Mouse (Mus musculus): ENCODE measurements around the gene Cldn10.

GRCm38 (mm10) chr14:118781601-118782000, 6.1 kb upstream of the Cldn10 start:
- no peak for TF ChIP-seq CTCF (conservative IDR thresholded peaks at IDR 0.05; ENCODE audit: insufficient read depth, insufficient read length, low read depth, low read length)
- TF ChIP-seq POLR2A (IDR thresholded peaks at IDR 0.05; ENCODE audit: low read depth, low read length): no peak
